Mouse (Mus musculus): ENCODE measurements around the gene Zfp706. TPM values are rescaled to one million over a fixed set of nuclear protein-coding genes. Genes with fewer than 3 reads are reported as not detected.

Gene Zfp706
- polyA plus RNA-seq, 1 experiment = 27.1 TPM

DNA sequence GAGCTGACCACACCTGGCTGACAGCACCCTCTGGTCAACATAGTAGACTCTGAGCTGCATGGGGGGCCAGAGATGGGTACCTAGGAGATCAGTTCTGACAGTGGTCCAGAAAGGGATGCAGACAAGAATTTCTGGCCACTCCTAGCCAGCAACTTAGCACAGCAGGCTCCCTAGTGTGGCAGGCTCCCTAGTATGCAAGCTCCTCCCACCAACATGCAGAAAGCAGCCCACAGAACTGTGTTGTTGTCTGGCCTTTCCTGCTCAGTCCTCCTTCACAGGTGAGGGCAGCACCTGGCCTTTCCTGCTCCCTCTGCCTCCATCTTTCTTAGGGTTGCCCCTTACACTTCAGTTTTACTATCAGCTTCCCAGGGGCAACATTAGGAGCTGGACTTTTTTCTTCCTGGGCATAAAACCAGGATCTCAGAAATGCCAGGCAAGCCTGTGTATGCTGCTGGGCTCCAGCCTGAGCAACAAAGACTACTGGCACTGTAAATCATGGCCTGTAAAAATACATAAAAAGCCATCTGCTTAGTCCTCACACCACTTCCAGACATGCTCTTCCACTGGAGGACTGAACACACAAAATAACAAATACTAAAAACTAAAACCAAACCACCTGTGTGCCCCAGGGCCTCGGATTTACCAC is 22.5 kb downstream of the Zfp706 start:
- 66% methylated on average over 1 of the region's 1 CpGs for WGBS

DNA sequence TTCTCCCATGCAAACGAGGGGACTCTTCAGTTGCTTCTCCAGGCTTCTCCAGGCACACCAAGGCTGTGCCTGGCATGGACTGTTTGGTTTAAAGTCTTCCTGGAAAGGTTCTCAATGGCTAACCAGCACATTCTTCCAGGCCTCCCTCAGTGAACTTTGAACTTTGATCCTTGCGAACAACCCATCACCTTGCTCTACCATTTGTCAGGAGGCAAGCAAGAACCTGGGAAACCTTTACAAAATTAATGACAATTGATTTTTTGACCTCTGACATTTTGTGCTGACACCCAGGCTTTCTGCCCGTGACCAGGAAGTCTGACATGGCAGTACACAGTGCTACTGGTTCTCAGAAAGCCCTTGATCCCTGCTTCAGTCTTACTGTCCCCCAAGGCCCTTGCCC is 24.1 kb downstream of the Zfp706 start:
- 75% methylated on average over 3 of the region's 3 CpGs for WGBS

More for the DNA sequence above, 22.5 kb downstream of the Zfp706 start:
- Histone ChIP-seq H3K4me3 (replicated peaks; ENCODE audit: extremely low read depth, low read depth, low read length) (no peak overlapping the region), H3K4me1 (ENCODE audit: control insufficient read depth, insufficient read depth, low read length) (peaks cover 5% of the 10 kb centered on the region)
- DNase-seq = no peak
- TF ChIP-seq POLR2A (IDR thresholded peaks at IDR 0.05; ENCODE audit: borderline replicate concordance, extremely low read depth, low read depth, low read length) = no peak
- TF ChIP-seq CTCF (IDR thresholded peaks at IDR 0.05; ENCODE audit: insufficient read depth, low read length) = no peak

DNA sequence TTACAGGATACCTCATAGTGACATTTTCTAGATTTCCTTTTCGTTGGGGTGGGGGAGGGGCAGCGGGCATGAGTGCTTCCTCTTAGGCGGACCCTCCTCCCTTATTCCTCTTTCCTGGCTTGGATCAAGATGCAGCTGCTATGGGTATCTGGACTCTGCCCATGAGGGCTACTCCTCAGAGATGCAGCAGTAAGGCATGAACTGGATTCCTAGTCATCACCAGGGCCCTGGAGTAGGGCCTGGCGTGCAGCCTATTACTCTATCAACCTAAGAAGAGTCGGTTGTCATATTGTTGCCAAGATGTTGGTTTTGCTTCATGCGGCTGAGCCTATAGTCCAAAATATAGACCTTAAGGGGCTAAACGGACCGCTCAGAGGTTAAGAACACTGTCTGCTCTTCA is 27.3 kb downstream of the Zfp706 start:
- 47% methylated on average over 8 of the region's 8 CpGs for WGBS
- TF ChIP-seq CTCF (IDR thresholded peaks at IDR 0.05; ENCODE audit: insufficient read depth, low read length) = no peak
- TF ChIP-seq POLR2A (IDR thresholded peaks at IDR 0.05; ENCODE audit: borderline replicate concordance, extremely low read depth, low read depth, low read length) = no peak
- no peak for DNase-seq

More for the DNA sequence above, 24.1 kb downstream of the Zfp706 start:
- no peak for DNase-seq
- no peak for TF ChIP-seq POLR2A (IDR thresholded peaks at IDR 0.05; ENCODE audit: borderline replicate concordance, extremely low read depth, low read depth, low read length)
- TF ChIP-seq CTCF (IDR thresholded peaks at IDR 0.05; ENCODE audit: insufficient read depth, low read length) = no peak
- peaks cover 5% of the 10 kb centered on the region for H3K4me1 ChIP-seq (ENCODE audit: control insufficient read depth, insufficient read depth, low read length)
- H3K4me3 ChIP-seq (replicated peaks; ENCODE audit: extremely low read depth, low read depth, low read length) = no peak overlapping the region

DNA sequence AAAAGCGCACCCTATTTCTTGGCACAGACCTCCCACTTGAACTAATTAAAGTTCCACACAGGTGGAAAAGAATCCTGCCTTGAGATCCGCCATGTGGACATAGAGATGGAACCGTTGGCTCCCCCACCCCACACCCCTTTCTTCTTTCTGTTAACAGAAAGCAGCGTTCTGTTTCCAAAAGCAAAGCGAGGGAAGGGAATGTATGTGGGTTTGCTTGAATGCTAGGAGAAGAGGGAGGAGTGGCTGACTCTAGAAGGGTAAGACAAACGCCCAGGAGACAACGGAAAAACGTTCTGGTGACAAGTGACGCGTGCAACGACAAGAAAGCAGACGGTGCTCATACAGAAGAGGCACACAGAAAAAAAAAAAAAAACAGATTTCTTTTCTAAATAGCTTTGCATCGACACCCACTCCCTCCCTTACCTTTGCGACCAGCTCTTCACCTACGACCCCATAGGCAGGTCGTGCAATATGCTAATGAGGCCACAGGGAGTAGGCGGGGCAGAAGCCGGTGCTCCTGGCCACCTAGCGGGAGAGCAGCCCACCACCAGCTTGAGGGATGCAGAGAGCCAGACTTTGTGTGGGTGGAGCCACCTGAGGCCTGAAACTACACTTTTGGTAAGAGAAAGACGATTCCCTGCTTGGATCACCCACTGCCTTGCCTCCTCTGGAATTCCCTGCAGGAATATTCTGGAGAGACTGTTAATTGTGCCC is 27.9 kb downstream of the Zfp706 start:
- no peak for DNase-seq
- 12% methylated on average over 20 of the region's 20 CpGs for WGBS

More for the DNA sequence above, 27.3 kb downstream of the Zfp706 start:
- no peaks in the 10 kb centered on the region; the same call in 1 of the 2 replicates for H3K4me1 ChIP-seq (ENCODE audit: control insufficient read depth, insufficient read depth, low read length)
- no peak overlapping the region for H3K4me3 ChIP-seq (replicated peaks; ENCODE audit: extremely low read depth, low read depth, low read length)

DNA sequence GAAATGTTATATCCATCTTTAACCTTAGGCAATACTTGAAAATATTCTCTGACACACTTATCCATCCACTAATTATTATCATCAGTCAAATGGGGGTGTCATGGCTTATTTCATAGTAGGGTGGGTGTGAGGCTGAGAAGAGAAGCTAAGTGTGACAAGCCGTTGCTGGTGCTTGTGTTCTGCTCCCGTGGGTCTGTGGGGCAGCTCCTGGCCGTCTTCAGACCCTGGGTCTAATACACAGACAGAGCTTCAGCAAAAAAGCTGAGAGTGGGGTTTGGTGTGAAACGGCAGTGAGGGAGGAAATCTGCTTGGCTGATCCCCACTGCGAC is 28.4 kb downstream of the Zfp706 start:
- Histone ChIP-seq H3K4me1 (ENCODE audit: control insufficient read depth, insufficient read depth, low read length) (no peaks in the 10 kb centered on the region; the same call in 1 of the 2 replicates), H3K4me3 (replicated peaks; ENCODE audit: extremely low read depth, low read depth, low read length) (no peak overlapping the region)
- WGBS = 41% methylated on average over 5 of the region's 5 CpGs
- no peak for TF ChIP-seq POLR2A (IDR thresholded peaks at IDR 0.05; ENCODE audit: borderline replicate concordance, extremely low read depth, low read depth, low read length)
- no peak for DNase-seq

More for the DNA sequence above, 27.9 kb downstream of the Zfp706 start:
- Histone ChIP-seq H3K4me1 (ENCODE audit: control insufficient read depth, insufficient read depth, low read length) (no peaks in the 10 kb centered on the region; the same call in 1 of the 2 replicates), H3K4me3 (replicated peaks; ENCODE audit: extremely low read depth, low read depth, low read length) (peak overlapping the region; percentile 41)
- TF ChIP-seq POLR2A (IDR thresholded peaks at IDR 0.05; ENCODE audit: borderline replicate concordance, extremely low read depth, low read depth, low read length) (no peak), CTCF (IDR thresholded peaks at IDR 0.05; ENCODE audit: insufficient read depth, low read length) (peak; percentile 40)

DNA sequence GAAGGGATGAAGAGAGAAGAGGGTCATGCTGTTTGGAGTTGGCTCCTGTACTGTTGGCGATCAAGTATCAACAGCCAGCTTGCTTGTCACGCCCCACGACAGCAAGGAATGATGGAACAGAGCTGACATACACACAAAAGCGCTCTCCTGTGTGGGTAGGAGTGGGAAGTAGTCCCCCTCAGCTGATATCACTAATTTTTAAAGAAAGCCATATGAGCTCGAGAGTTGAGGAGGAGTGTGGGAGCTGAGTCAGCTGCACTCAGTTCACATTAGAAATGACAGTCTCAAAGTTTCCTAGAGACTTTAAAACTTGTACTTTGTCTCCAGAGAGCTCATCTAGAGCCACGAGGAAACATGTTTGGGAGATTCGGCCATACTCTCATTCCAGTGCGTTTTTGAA is 29.8 kb downstream of the Zfp706 start:
- WGBS = 73% methylated on average over 8 of the region's 8 CpGs
- H3K4me3 ChIP-seq (replicated peaks; ENCODE audit: extremely low read depth, low read depth, low read length) = no peak overlapping the region
- no peaks in the 10 kb centered on the region; the same call in 1 of the 2 replicates for H3K4me1 ChIP-seq (ENCODE audit: control insufficient read depth, insufficient read depth, low read length)
- DNase-seq = no peak
- TF ChIP-seq CTCF (IDR thresholded peaks at IDR 0.05; ENCODE audit: insufficient read depth, low read length) = no peak
- no peak for TF ChIP-seq POLR2A (IDR thresholded peaks at IDR 0.05; ENCODE audit: borderline replicate concordance, extremely low read depth, low read depth, low read length)

DNA sequence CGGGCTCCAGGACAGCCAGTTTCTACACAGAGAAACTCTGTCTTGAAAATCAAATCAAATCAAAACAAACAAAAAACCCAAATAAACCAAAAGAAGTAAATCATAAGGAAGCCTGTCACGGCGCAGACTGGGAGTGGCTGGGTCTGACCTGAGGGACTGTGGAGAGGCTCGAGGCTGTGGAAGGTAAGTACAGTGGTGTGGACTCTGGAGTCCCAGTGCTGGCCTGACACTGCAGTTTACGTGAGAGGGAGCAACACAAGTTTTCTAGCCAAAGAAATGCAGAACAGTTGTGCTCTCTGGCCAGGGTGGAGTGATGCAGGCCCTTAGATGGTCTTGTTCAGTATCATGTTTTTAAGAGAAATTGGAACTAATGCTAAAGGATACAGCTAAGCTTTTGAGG is 31.9 kb downstream of the Zfp706 start:
- no peak for DNase-seq
- TF ChIP-seq POLR2A (IDR thresholded peaks at IDR 0.05; ENCODE audit: borderline replicate concordance, extremely low read depth, low read depth, low read length) (no peak), CTCF (IDR thresholded peaks at IDR 0.05; ENCODE audit: insufficient read depth, low read length) (no peak)
- H3K4me3 ChIP-seq (replicated peaks; ENCODE audit: extremely low read depth, low read depth, low read length) = no peak overlapping the region
- no peaks in the 10 kb centered on the region; the same call in 1 of the 2 replicates for H3K4me1 ChIP-seq (ENCODE audit: control insufficient read depth, insufficient read depth, low read length)
- 69% methylated on average over 5 of the region's 5 CpGs for WGBS

DNA sequence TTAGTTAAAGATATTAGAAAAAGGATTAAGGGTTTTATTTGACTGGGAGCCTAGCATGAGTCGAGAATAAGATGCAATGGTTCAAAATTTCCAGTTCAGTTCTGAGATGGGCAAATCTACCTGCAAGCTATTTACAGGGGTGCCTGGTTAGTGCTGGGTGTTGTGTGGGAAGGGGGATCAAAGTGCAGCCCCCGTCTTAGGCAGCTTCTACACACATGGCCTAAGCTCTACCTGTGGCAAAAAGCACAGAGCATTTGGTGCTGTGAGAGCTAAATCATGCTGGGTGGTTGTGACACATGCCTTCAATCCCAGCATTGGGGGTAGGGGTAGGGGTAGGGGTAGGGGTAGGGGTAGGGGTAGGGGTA is 32.3 kb downstream of the Zfp706 start:
- no peak for DNase-seq
- TF ChIP-seq POLR2A (IDR thresholded peaks at IDR 0.05; ENCODE audit: borderline replicate concordance, extremely low read depth, low read depth, low read length) (no peak), CTCF (IDR thresholded peaks at IDR 0.05; ENCODE audit: insufficient read depth, low read length) (no peak)
- Histone ChIP-seq H3K4me1 (ENCODE audit: control insufficient read depth, insufficient read depth, low read length) (no peaks in the 10 kb centered on the region; the same call in 1 of the 2 replicates), H3K4me3 (replicated peaks; ENCODE audit: extremely low read depth, low read depth, low read length) (no peak overlapping the region)
- 80% methylated on average over 2 of the region's 2 CpGs for WGBS

DNA sequence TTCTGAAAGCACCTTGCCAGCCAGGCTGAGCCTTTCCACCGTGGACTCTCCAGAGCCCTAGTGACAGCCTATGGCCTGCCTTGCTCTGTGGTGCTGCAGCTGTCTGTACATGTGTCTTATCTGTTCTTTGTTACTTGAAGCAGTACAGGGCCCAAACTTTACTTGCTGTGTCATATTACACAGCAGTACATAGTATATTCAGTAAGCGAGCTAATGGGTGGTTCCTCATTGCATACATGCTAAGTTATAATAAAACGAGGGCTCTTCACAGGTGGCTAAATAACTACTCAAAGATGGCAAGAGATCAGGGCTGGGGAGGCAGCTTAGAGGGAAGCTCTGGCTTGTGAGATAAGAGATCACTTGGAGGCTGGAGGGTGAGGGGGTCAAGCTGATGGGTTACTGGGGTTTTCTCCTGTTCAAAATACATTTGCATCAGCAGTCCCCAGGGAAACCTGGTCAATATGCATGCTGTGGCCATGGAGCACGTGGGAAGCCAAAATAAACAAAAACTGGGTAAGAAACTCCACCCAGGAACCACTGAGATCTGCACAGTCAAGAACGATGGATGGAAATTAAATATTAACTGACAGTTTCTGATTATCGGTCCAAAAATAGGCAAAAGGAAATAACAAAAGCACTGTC is 32.8 kb downstream of the Zfp706 start:
- no peak for TF ChIP-seq POLR2A (IDR thresholded peaks at IDR 0.05; ENCODE audit: borderline replicate concordance, extremely low read depth, low read depth, low read length)
- no peak for TF ChIP-seq CTCF (IDR thresholded peaks at IDR 0.05; ENCODE audit: insufficient read depth, low read length)
- 46% methylated on average over 6 of the region's 6 CpGs for WGBS
- H3K4me1 ChIP-seq (ENCODE audit: control insufficient read depth, insufficient read depth, low read length) = no peaks in the 10 kb centered on the region; the same call in 1 of the 2 replicates
- H3K4me3 ChIP-seq (replicated peaks; ENCODE audit: extremely low read depth, low read depth, low read length) = no peak overlapping the region
- no peak for DNase-seq
